Mouse (Mus musculus): ENCODE data around the gene Prkag2.

- TF ChIP-seq CTCF (IDR thresholded peaks at IDR 0.05; ENCODE audit: control insufficient read depth, insufficient read depth, low read length) (no peak), POLR2A (IDR thresholded peaks at IDR 0.05; ENCODE audit: borderline replicate concordance, control insufficient read depth, low read depth, low read length) (no peak)
Measured at GRCm38 (mm10) chr5:25064270-25065232, 35.9 kb downstream of the Prkag2 start.

Measured in bone marrow, adult 2 months (tissue).